Mouse (Mus musculus) T-helper 1 cell (primary cell): ENCODE data around the gene Hist1h3a.

Experiments used
- in situ Hi-C: fragments of 300-600 bp; cut with MboI, MseI; formaldehyde crosslinking; loops from one replicate; pipeline ENCODE4 v1.15.1; 2025; ENCODE audit warnings: high pct_unique_total_duplicates

The Hist1h3a gene

DNA sequence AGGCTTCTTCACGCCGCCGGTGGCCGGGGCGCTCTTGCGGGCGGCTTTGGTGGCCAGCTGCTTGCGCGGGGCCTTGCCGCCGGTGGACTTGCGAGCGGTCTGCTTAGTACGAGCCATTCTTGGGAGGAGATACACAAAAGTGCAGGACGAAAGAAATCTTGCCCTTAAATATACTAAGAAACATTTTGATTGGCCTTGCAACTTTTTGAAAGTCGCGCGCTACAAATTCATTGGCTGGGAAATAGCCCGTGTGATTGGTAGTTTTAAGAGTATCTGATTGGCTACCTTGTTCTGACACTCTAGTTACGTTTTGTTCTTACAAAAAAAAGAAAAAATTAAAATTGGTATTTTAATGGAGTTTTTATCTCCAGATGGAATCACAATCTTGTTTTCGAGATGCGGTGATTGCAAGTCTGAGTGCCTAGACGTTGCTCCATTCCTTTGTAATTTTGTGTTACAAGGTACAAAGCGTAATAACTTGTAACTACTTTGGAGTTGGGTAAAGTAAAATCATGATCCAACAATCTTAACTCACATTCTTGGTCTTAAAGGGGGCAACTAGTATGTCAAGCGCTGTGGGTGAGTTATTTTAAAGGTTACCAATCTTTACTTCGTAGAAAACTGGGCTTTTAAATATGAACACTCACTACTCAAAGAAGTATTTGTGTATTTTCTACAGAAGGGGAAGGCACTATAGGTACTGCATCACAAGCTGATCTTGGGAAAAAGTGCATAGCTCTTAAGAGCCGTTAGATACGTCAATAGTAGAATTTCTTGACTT, 16.6 kb downstream of the Hist1h3a start, which contains the start of gene Hist1h3c:
TSS of gene Hist1h3c (minus strand) at position 222 of the 781 bp plus-strand sequence.
- in situ Hi-C loops = loop anchor here (10.0 kb wide), 1 partner anchor 1701 kb away; the partner anchor contains the start of genes Hist1h2ag, Hist1h2bj and Hist1h4i

- in situ Hi-C loops = loop anchor here (10.0 kb wide), 1 partner anchor 1700 kb away; the partner anchor contains the start of genes Hist1h2ag, Hist1h2bj and Hist1h4i
These were observed 17.5 kb downstream of the Hist1h3a start for GRCm38 (mm10) chr13:23744421-23745380.

DNA sequence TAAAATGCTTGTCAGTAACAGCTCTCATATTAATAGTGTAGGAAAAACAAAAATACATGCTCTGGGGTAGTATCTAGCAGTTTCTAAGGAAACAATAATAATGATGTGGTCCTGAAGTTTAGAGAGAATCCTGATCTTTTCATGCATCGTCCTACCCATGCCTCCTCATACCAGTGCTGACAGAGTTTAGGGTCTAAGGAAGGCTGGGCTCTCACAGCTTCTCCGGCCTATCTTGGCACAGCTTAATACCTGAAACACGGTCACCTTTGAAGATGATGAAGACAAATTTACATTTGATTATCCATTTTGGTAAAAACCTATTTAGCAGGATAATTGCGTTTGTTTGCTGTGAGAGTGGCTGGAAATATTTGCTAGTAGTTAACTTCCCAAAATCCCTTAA, 18.2 kb downstream of the Hist1h3a start:
- in situ Hi-C loops = loop anchor here (10.0 kb wide), 1 partner anchor 1699 kb away; the partner anchor contains the start of genes Hist1h2ag, Hist1h2bj and Hist1h4i

DNA sequence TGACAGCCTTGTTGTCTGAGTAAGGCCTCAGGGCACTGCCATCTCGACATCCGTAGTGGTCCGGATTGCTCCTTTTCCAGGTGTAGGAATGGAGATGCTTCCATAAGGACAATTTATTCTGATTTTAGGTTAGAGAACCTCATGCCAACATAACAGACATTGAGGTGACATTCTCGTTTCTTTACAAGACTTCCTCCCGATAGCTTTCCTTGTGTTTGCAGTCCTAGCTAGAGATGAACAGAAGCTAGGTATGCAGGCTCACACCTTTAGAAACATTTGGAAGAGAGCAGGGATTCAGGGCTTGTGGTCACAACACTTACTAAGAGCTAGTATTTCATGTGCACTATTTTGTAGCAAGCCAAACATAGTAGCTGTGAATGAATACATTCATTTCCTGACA, 19.0 kb downstream of the Hist1h3a start:
- in situ Hi-C loops = loop anchor here (10.0 kb wide), 1 partner anchor 1698 kb away; the partner anchor contains the start of genes Hist1h2ag, Hist1h2bj and Hist1h4i

- in situ Hi-C loops = loop anchor here (10.0 kb wide), 1 partner anchor 1697 kb away; the partner anchor contains the start of genes Hist1h2ag, Hist1h2bj and Hist1h4i
These were observed 20.2 kb downstream of the Hist1h3a start for GRCm38 (mm10) chr13:23742007-23742406.

DNA sequence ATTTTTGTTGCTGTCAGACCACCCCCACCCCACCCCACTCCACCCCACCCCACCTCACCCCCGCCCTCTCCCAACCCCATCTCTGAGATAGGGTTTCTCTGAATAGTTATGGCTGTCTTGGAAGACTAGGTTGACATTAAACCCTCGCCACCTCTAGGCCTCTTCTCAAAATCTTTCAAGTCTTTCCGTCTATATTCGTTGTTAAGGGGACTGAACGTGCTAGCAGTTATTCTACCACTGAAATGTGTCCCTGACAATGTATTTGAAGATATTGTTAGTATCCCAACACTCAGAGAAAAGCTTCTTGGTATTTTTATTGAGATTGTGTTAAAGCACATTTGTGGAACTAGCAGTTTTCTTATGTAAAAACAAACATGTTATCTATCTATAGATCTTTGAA, 21.3 kb downstream of the Hist1h3a start:
- in situ Hi-C loops = loop anchor here (10.0 kb wide), 1 partner anchor 1696 kb away; the partner anchor contains the start of genes Hist1h2ag, Hist1h2bj and Hist1h4i

DNA sequence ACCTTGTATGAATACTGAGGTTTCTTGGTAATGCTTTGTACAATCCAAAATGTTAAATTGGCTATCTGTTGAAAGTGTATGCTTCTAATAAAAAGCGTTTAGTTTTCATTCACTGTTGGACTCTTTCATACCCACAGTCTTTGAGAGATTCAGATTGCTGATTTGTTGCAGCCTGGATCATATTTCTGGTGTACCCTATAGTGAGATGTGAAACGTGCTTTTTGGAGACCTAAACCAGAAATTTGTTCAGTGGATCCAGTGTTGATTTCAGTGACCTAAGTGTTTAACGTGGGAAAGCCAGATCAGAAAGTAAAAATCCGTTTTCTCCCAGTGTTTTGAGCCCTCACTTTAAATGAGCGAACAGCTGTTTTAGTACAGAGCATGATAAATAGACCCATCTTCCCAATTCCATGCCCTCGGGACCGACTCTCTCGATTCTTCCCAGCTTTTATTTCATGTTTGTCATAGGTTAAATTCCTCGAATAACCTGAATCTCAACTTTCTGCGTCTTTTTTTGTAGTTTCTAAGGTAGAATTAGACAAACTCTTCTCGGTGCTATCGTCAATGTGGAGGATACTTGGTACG, 21.8 kb downstream of the Hist1h3a start:
- in situ Hi-C loops = loop anchor here (10.0 kb wide), 1 partner anchor 1696 kb away; the partner anchor contains the start of genes Hist1h2ag, Hist1h2bj and Hist1h4i

GRCm38 (mm10) chr13:23739922-23740252, 22.3 kb downstream of the Hist1h3a start:
- in situ Hi-C loops = loop anchor here (10.0 kb wide), 2 partner anchors 105 to 1695 kb away; partner anchors contain the start of genes Hist1h2ag, Hist1h2bj and Hist1h4i

DNA sequence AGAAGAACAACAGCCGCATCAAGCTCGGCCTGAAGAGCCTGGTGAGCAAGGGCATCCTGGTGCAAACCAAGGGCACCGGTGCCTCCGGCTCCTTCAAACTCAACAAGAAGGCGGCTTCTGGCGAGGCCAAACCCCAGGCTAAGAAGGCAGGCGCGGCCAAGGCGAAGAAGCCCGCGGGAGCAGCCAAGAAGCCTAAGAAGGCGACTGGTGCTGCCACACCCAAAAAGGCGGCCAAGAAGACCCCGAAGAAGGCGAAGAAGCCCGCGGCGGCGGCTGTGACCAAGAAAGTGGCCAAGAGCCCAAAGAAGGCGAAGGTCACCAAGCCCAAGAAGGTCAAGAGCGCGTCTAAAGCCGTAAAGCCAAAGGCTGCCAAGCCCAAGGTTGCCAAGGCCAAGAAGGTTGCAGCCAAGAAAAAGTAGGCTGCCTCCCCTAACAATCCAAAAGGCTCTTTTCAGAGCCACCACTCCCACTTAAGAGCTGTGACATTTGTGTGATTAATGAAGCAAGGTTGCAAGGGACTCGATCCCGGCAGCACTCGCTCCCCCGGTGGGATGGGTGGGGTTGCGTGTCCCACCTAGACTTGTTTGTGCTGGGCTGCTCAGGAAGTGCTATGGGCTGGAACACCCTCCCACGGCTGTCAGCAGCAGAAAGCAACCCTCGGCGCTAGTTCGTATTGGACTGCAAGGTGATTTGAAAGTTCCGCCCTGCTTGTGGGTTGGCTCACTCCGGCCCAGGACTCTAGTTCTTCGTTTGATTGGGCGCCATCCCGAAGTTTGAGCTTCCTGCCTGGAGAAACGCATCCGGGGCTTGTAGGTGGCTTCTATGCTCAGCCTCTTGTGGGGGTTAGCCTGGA, 22.9 kb downstream of the Hist1h3a start:
- in situ Hi-C loops = loop anchor here (10.0 kb wide), 1 partner anchor 104 kb away; no protein-coding TSS in a partner anchor

DNA sequence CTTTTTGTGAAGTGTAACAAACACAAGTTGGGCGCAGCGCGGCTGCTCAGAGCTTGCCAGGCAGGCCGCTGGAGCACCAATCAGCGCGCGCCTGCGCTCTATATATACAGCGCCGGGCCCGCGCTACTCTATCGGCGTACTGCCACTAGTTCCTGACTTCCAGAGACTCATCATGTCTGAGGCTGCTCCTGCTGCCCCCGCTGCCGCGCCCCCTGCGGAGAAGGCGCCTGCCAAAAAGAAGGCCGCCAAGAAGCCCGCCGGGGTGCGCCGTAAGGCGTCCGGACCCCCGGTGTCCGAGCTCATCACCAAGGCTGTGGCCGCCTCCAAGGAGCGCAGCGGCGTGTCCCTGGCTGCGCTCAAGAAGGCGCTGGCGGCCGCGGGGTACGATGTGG, 23.5 kb downstream of the Hist1h3a start, which contains the start of gene Hist1h1c:
TSS of gene Hist1h1c (plus strand) at position 132 of the 392 bp plus-strand sequence.
- in situ Hi-C loops = loop anchor here (10.0 kb wide), 1 partner anchor 104 kb away; no protein-coding TSS in a partner anchor

DNA sequence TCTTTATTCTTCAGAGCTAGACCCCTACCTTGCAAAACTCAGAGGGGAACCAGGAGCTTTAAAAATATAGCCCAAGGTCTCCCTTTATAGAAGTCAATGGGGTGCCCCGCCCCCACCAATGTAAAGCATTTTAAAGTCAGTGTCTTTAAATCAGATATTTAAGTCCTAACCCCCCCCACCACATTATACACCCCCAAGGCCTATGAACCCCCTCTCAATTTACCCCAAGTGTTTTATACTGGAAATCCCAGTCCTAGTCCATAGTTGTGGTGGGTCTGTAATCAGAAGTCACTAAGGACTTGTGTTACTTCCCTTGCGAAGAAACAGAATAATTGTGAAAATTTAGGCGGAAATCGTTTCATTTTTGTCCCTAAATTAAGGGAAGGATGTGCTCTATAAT, 24.1 kb downstream of the Hist1h3a start:
- in situ Hi-C loops = loop anchor here (10.0 kb wide), 1 partner anchor 103 kb away; no protein-coding TSS in a partner anchor

DNA sequence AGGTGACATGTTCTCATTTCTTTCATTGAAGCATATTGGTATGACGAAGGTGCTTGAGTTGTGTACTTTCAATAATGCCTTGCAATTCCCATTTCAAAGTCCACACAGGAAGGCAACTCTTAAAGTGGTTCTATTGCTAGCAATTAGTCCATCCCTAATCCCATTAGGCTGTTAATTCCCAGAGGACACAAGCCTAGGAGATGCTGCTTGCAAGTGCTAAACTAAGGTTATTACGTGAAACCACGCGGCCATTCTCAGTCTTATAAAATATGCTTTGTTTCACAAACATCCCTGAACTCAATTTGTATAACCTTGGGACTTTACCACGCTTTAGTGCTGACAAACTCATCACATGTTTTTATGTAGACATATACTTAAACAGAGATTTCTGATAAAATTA, 25.1 kb downstream of the Hist1h3a start:
- in situ Hi-C loops = loop anchor here (10.0 kb wide), 1 partner anchor 102 kb away; no protein-coding TSS in a partner anchor

DNA sequence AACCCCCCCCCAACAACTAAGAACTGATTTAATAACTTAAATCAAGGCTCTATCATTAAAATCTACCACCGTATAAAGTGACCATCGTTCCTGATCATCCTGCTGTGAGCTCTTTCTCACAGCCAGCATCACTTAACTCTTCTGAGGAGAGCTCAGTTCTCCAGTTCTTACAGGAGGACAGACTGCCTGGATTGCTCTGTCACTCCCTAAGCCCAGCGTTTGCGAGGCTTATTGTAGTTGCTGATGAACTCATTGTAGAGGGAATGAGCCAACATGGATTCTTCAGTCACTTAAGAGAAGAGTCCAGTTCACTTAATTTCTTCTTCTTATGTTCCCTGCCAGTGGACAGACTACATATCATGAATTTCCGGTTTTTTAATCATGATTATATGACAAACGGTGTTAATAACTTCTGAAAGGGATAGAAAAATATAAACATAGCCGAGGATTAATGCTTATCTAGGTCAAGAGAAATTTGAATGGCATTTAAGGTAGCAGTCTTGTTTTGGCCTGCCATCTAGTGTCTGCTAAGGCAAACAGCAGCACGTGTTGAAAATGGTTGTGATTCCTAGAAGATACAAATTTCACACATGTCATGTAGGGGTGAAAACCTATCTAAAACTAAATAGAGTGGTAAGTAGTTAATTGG, 29.9 kb downstream of the Hist1h3a start:
- in situ Hi-C loops = loop anchor here (10.0 kb wide), 1 partner anchor 97 kb away; no protein-coding TSS in a partner anchor

DNA sequence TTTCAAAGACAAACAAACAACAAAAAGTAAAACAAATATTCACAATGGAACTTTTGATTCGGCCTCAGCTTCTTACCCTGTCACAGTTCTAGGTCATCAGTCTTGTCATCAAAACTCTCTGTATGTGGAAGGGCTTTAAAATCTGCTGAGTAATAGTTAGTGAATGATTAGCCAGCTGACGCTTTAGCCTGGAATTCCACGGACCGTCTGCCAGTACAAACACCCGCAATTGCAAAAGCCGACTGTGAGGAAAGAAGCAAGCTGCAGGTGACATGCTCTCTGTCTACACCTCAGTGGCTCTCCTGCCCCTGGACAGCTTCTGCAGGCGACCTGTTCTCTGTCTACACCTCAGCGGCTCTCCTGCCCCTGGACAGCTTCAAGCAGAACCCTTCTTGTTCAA, 31.7 kb downstream of the Hist1h3a start:
- in situ Hi-C loops = loop anchor here (10.0 kb wide), 1 partner anchor 96 kb away; no protein-coding TSS in a partner anchor

GRCm38 (mm10) chr13:23729706-23730105, 32.5 kb downstream of the Hist1h3a start:
- in situ Hi-C loops = loop anchor here (5.0 to 10.0 kb wide), 2 partner anchors 37 to 95 kb away; no protein-coding TSS in a partner anchor

DNA sequence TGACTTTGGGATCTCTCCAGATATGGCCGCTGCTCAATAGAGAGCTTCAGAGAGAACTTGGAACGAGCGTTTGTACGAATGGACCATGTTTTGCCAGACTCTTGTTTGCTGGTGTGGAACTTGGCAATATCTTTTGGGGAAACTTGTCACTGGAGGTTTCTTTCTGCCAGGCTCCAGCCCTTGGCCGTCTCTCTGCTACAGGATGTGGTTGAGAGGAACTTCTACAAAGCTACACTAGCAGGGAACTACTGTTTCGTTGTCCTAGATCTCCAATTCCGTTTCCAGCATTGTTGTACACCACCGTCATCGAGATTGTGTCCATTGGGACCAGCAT, 33.0 kb downstream of the Hist1h3a start:
- in situ Hi-C loops = loop anchor here (5.0 kb wide), 1 partner anchor 37 kb away; no protein-coding TSS in a partner anchor

DNA sequence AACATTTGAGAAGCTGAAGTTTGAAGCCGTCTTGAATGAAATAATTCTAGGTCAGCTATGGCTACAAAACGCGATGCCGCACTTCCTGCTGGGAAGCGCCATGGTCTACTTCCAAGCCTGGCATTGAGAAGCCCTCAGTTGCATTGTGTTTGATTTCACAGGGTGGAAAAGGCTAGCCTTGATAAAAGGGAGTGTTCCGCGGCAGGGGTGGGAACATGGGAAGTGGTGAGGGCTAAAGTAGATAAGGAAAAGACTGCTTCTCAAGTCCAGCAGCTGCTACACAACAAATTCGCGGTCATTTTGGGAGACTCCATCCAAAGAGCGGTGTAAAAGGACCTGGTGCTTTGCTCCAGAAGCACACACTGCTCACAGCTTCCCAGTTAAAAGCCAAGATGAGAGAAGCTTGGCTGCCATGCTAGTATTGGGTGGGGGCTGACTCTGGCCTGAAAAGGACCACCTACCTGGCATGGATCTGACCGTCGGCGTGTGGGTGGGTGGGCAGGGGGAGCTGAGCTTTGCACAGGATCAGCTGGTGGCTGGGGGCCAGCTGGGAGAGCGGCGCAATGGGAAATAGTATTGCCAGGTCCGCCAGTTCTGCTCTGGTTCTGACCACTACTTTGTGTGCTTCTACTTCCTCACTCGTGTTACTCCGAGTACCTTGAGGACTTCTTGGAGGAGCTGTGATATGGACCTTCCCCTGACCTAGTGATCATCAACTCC, 33.6 kb downstream of the Hist1h3a start:
- in situ Hi-C loops = loop anchor here (5.0 kb wide), 1 partner anchor 36 kb away; no protein-coding TSS in a partner anchor

DNA sequence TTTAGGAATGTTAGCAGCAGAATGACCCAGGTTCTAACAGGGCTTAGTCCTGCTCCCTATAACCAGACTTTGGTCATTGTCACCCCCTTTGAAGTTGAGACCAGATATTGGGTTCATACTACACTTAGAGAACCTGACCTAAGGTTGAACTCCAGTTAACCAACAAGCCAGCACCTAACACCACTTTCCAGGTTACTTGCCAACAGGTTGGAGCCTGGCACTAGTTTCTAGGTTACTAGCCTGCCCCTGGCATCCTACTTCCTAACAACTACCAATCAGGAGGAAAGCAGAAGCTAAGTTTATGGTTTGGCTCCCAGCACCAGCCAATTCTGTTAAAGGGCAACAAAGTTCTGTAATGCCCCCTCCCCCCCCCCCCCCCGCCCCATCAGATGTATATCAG, 37.0 kb downstream of the Hist1h3a start:
- in situ Hi-C loops = loop anchor here (5.0 kb wide), 1 partner anchor 33 kb away; no protein-coding TSS in a partner anchor
